Mouse (Mus musculus): ENCODE measurements around the gene Fam19a4.

DNA sequence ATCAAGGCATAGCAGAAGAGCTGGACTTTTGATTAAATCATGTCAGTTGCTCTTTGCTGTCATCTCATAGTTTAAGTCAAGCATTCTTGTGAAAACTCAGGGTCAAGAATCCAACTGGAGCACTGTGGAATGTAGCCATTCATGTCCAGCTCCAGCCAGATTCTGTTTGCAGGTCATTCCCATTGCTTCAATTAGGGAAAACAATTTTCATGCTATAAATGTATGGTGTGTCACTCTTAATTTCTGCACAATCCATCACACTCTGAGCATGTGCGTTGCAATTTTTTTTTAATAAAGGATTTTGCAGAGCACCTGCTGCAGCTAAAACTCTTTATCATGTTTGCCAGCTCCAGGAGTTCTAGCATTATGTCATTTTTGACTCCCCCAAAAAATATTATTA lies 261.5 kb downstream of the Fam19a4 start:
- TF ChIP-seq CTCF (conservative IDR thresholded peaks at IDR 0.05; ENCODE audit: low read length) (no peak), POU5F1 (IDR thresholded peaks at IDR 0.05; ENCODE audit: borderline replicate concordance, low read length) (no peak)

Measured in E14TG2a.4 (cell line).